Mouse (Mus musculus) myocyte (in vitro differentiated cells): ENCODE measurements around the gene Zw10. TPM values are rescaled to one million over a fixed set of nuclear protein-coding genes. Genes with fewer than 3 reads are reported as not detected.
A peak's percentile ranks its signal among the peaks of the same experiment; 100 is the strongest.

Experiments
- H3K27me3 ChIP-seq: one replicate; pipeline ENCODE4 v1.6.1; 2011; ENCODE audit not compliant: control insufficient read depth, insufficient read depth, insufficient read length
- H3K36me3 ChIP-seq: one replicate; pipeline ENCODE4 v1.6.1; 2011; ENCODE audit not compliant: control insufficient read depth, insufficient read depth
- H3K4me2 ChIP-seq: one replicate; pipeline ENCODE4 v1.6.1; 2011; ENCODE audit warnings: low read depth, control low read depth
- H3K4me3 ChIP-seq: one replicate; pipeline ENCODE4 v1.5.1; 2011; ENCODE audit warnings: mild to moderate bottlenecking, control low read depth, moderate library complexity
- H3K79me2 ChIP-seq: one replicate; pipeline ENCODE4 v1.6.1; 2011; ENCODE audit not compliant: control insufficient read depth, insufficient read depth
- H3ac ChIP-seq: one replicate; pipeline ENCODE4 v1.6.1; 2011; ENCODE audit not compliant: control insufficient read depth, insufficient read length
- CEBPB ChIP-seq: IDR thresholded peaks from 2 replicates; pipeline ENCODE4 v1.6.1; 2011; ENCODE audit warnings: mild to moderate bottlenecking, moderate library complexity; ENCODE audit not compliant: poor library complexity, insufficient read depth, severe bottlenecking
- E2F4 ChIP-seq: IDR thresholded peaks from one replicate; pipeline ENCODE4 v1.6.1; 2011; ENCODE audit warnings: mild to moderate bottlenecking, control low read depth, moderate library complexity; ENCODE audit not compliant: insufficient read depth
- MAX ChIP-seq: IDR thresholded peaks from one replicate; pipeline ENCODE4 v1.6.1; 2011; ENCODE audit warnings: low read depth, mild to moderate bottlenecking, control low read depth
- MYOD1 ChIP-seq, 3 experiments: IDR thresholded peaks; one replicate each; pipeline ENCODE4 v1.6.1; 2011; ENCODE audit warnings: control low read depth in 2 of 3, low read depth in 2 of 3, mild to moderate bottlenecking in 2 of 3, moderate library complexity in 1 of 3; ENCODE audit not compliant: insufficient read length in 2 of 3, control insufficient read depth in 1 of 3
- MYOG ChIP-seq, 3 experiments: IDR thresholded peaks; one replicate each; pipeline ENCODE4 v1.6.1; 2011; ENCODE audit warnings: control low read depth in 2 of 3, low read depth in 2 of 3, mild to moderate bottlenecking in 2 of 3; ENCODE audit not compliant: insufficient read length in 2 of 3, control insufficient read depth in 1 of 3, insufficient read depth in 1 of 3
- POLR2A ChIP-seq: IDR thresholded peaks from one replicate; pipeline ENCODE4 v1.6.1; 2011; ENCODE audit warnings: low read depth, mild to moderate bottlenecking, control low read depth, moderate library complexity; ENCODE audit not compliant: insufficient read length
- POLR2AphosphoS2 ChIP-seq: IDR thresholded peaks from one replicate; pipeline ENCODE4 v1.6.1; 2011; ENCODE audit warnings: low read depth, control low read depth; ENCODE audit not compliant: insufficient read length
- REST ChIP-seq: IDR thresholded peaks from one replicate; pipeline ENCODE4 v1.6.1; 2011; ENCODE audit warnings: mild to moderate bottlenecking, control low read depth, moderate library complexity; ENCODE audit not compliant: insufficient read depth, insufficient read length
- SRF ChIP-seq: IDR thresholded peaks from one replicate; pipeline ENCODE4 v1.6.1; 2011; ENCODE audit warnings: low read depth; ENCODE audit not compliant: control insufficient read depth, insufficient read length
- TCF12 ChIP-seq: IDR thresholded peaks from one replicate; pipeline ENCODE4 v1.6.1; 2011; ENCODE audit warnings: mild to moderate bottlenecking, control low read depth; ENCODE audit not compliant: poor library complexity, insufficient read depth, severe bottlenecking
- TCF3 ChIP-seq: IDR thresholded peaks from one replicate; pipeline ENCODE4 v1.6.1; 2011; ENCODE audit warnings: low read depth, control low read depth; ENCODE audit not compliant: insufficient read length
- USF1 ChIP-seq: IDR thresholded peaks from one replicate; pipeline ENCODE4 v1.6.1; 2011; ENCODE audit warnings: low read depth, mild to moderate bottlenecking, control low read depth, moderate library complexity
- polyA plus RNA-seq: library from polyadenylated mRNA; unstranded; fragments of >200 nt; fragmentation: generic; extraction: Trizol; gene quantifications from one replicate; pipeline ENCODE4 v1.2.1, GENCODE M21; 2012; ENCODE audit warnings: missing spikeins

Zw10 gene
- polyA plus RNA-seq, result 10.2 TPM

DNA sequence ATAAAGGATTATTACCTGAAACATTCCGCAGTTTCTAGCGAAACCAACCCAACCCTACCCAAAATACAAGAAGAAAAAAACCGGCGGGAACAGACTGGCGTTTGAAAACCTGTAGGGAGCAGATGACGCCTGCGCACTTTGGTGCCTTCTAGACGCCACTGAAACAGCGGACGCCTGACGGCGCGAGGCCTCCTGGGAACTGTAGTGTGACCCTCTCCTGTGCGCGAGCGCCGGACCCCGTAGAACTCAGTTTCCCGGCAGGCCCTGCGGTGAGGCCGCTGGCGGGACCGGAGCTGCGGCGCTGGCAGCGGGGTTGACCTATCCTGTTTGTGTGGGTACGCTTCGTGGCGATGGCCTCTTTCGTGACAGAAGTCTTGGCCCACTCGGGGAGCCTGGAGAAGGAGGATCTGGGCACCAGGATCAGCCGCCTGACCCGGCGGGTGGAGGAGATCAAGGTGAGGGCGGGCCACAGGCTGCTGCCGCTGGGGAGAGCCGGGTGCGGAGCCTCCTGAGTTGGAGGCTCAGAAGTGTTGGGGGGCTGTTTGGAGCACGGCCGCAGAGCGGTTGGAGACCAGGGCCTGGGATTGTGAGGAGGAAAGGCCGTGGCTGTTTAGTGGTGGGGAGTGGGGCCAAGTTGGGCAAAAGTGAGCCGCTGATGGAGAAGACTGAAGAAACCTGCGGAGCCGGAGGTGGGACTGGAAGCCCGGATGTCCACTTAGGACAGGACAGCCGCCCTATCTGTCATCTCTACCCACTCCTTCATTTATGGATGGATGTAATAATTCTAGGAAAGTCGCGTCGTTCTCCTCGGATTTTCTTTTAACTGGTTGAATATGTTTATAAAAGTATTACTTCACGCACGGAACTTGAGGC, at the start of gene Zw10:
Gene Zw10, plus strand, starts transcription at position 281 of the 873 bp plus-strand sequence.
- Histone ChIP-seq H3K4me2 (peak within 1 kb of the TSS; percentile 89), H3K79me2 (peaks cover 13% of the 10 kb centered on the region), H3K4me3 (peak within 1 kb of the TSS; percentile 54), H3K36me3 (no peaks in the 10 kb centered on the region), H3K27me3 (no peaks in the 10 kb centered on the region), H3ac (peak within 1 kb of the TSS; percentile 9)
- TF ChIP-seq MYOG (IDR thresholded peaks at IDR 0.05; ENCODE audit: control insufficient read depth in 1 of 3, insufficient read depth in 1 of 3, insufficient read length in 2 of 3, low read depth in 2 of 3), result peak in 1 of 3 experiments; percentile 21
- peak; percentile 92 for TF ChIP-seq POLR2A
- TF ChIP-seq USF1, result no peak
- peak; percentile 73 for TF ChIP-seq E2F4
- TF ChIP-seq POLR2AphosphoS2, result peak; percentile 86

- no peak overlapping the region for H3K4me2 ChIP-seq
- TF ChIP-seq MAX (no peak), TCF3 (no peak)
- peaks cover 36% of the 10 kb centered on the region for H3K36me3 ChIP-seq
Measured at GRCm38 (mm10) chr9:49015824-49016223, 39.6 kb upstream of the Zw10 start.

DNA sequence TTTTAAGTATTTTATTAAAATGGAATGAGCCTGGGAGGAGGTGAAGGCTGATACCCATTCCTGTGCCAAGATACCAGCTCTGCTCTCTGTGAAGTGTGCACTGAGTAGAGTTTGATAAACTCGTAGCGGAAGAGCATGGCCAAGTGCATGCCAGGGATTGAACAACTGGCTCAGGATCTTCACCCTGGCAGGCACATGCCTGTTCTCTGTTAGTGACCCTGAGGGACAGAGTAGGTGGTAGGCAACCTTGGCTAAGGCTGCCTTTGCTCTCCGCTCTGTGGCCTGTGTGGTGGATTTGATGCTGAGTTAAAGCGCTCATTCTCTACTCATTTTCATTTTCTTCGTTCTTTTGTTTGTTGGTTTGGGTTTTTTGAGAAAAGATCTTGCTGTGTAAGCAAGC, 34.1 kb upstream of the Zw10 start:
- H3K4me3 ChIP-seq, result no peak overlapping the region
- H3K27me3 ChIP-seq, result no peaks in the 10 kb centered on the region
- TF ChIP-seq SRF (no peak), CEBPB (no peak), MYOD1 (IDR thresholded peaks at IDR 0.05; ENCODE audit: control insufficient read depth in 1 of 3, insufficient read length in 2 of 3, low read depth in 2 of 3) (no peak), TCF3 (no peak), E2F4 (no peak), USF1 (no peak)
- peaks cover 19% of the 10 kb centered on the region for H3K36me3 ChIP-seq
- no peak overlapping the region for H3ac ChIP-seq
- no peaks in the 10 kb centered on the region for H3K79me2 ChIP-seq
- H3K4me2 ChIP-seq, result no peak overlapping the region

More at GRCm38 (mm10) chr9:49015824-49016223, 39.6 kb upstream of the Zw10 start:
- no peaks in the 10 kb centered on the region for H3K27me3 ChIP-seq
- no peak overlapping the region for H3K4me3 ChIP-seq
- no peak overlapping the region for H3ac ChIP-seq
- no peaks in the 10 kb centered on the region for H3K79me2 ChIP-seq

DNA sequence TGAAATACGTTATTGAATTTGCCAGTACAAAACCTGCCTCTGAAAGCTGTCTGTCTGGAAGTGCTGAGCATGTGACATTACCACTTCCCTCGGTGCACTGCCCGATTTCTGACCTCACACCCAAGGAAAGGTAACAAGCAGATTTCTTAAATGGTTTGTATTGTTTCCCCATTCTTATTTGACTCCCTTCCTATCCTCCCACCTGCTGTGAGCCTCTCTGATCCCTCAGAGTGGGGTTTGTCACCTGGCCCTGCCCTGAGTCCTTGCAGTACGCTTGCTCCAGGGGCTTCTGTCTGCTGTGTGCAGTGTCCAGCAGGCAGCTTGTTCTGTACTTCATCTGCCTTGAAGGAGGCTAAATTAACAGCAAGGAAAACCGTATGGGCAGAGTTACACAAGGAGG, 31.5 kb upstream of the Zw10 start:
- TF ChIP-seq TCF12 (no peak), MYOD1 (IDR thresholded peaks at IDR 0.05; ENCODE audit: control insufficient read depth in 1 of 3, insufficient read length in 2 of 3, low read depth in 2 of 3) (no peak), SRF (no peak), POLR2AphosphoS2 (no peak), MAX (no peak), MYOG (IDR thresholded peaks at IDR 0.05; ENCODE audit: control insufficient read depth in 1 of 3, insufficient read depth in 1 of 3, insufficient read length in 2 of 3, low read depth in 2 of 3) (no peak), E2F4 (no peak), POLR2A (no peak), REST (no peak), USF1 (no peak), TCF3 (no peak), CEBPB (no peak)
- Histone ChIP-seq H3K4me3 (no peak overlapping the region), H3K27me3 (no peaks in the 10 kb centered on the region), H3K36me3 (peaks cover 35% of the 10 kb centered on the region), H3K4me2 (no peak overlapping the region), H3ac (no peak overlapping the region), H3K79me2 (no peaks in the 10 kb centered on the region)

- peaks cover 40% of the 10 kb centered on the region for H3K36me3 ChIP-seq
- no peaks in the 10 kb centered on the region for H3K79me2 ChIP-seq
Measured at GRCm38 (mm10) chr9:49024529-49024928, 30.9 kb upstream of the Zw10 start.

More at GRCm38 (mm10) chr9:49024529-49024928, 30.9 kb upstream of the Zw10 start:
- TF ChIP-seq USF1, result no peak
- no peak for TF ChIP-seq SRF
- TF ChIP-seq MAX, result no peak
- no peak for TF ChIP-seq TCF3
- no peak for TF ChIP-seq MYOD1 (IDR thresholded peaks at IDR 0.05; ENCODE audit: control insufficient read depth in 1 of 3, insufficient read length in 2 of 3, low read depth in 2 of 3)
- TF ChIP-seq TCF12, result no peak
- TF ChIP-seq POLR2AphosphoS2, result no peak
- no peak for TF ChIP-seq REST
- no peak for TF ChIP-seq CEBPB
- no peak for TF ChIP-seq MYOG (IDR thresholded peaks at IDR 0.05; ENCODE audit: control insufficient read depth in 1 of 3, insufficient read depth in 1 of 3, insufficient read length in 2 of 3, low read depth in 2 of 3)
- TF ChIP-seq E2F4, result no peak
- TF ChIP-seq POLR2A, result no peak
- H3K4me2 ChIP-seq, result no peak overlapping the region
- H3K4me3 ChIP-seq, result no peak overlapping the region
- no peaks in the 10 kb centered on the region for H3K27me3 ChIP-seq
- no peak overlapping the region for H3ac ChIP-seq
